Mouse (Mus musculus): ENCODE measurements around the gene Mrps5.

DNA sequence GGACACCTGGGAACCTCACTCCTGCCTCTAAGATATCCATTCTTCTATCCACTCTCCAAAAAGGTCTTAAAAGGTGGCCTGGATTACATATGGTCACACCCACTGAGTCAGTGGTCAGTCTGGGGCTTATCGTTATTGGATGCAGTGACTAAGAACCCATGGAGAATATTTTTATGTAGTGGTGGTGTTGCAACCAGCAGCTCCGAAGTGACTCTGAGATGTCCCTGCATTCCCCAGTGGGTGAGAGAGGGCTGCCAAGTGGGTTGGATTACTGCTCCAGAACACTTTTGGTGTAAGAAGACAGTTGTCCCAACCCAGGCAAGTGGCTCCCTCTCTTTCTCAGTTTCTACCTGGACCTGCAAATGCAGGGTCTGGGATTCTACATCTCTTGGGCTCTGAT is 65.8 kb downstream of the Mrps5 start:
- TF ChIP-seq CTCF (IDR thresholded peaks at IDR 0.05; ENCODE audit: borderline replicate concordance, extremely low read depth, insufficient read depth, insufficient read length) (no peak), POLR2A (IDR thresholded peaks at IDR 0.05; ENCODE audit: borderline replicate concordance, extremely low read depth, insufficient read depth, insufficient read length, poor library complexity, severe bottlenecking) (no peak)

All from brain, embryonic 14.5 days (tissue).